Mouse (Mus musculus) kidney, postnatal 25 days (tissue): ENCODE measurements around the gene Hmcn1.

Experiments
- DNase-seq, 2 experiments: peaks; one replicate each; pipeline ENCODE4 v3.0.0; 2021; ENCODE audit warnings: mixed read lengths in 2 of 2

Hmcn1 gene

DNA sequence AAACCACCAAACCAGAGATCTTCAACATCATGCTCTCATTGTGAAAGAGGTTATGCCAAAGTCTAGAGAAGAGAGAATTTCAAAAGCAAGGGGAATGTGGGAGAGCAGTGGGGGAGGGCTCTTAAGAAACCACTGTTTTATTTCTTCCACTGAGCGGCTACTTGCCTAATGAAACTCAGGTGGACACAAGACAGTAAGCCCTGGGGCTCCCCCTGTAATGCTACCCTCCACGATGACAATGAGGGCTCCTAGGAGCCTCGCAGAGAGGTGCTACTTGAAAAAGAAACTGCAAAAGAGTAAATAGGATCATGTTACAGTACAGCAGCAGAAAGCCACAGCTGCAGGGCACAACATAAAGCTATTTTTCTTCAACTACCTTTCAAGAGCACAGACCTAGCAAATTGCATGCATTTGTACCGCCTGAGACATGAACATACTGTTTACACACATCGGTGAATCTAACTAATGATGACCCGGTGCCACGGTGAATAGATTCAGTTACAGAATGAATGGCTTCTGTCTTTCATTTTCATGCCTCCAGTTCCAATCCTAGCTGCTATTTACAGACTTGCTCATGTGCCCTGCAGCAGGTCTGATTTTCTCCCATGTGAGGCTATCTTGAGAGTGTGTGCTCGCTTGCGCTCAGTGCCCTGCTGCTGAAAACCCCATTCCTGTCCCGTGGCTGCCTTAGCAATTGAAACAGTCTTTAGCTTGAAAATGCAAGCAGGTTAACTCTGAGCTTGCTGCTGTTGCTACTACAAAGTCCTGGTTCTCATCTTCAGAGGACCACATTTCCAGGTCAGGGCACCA is 1.3 kb downstream of the Hmcn1 start:
- no peak for DNase-seq

DNA sequence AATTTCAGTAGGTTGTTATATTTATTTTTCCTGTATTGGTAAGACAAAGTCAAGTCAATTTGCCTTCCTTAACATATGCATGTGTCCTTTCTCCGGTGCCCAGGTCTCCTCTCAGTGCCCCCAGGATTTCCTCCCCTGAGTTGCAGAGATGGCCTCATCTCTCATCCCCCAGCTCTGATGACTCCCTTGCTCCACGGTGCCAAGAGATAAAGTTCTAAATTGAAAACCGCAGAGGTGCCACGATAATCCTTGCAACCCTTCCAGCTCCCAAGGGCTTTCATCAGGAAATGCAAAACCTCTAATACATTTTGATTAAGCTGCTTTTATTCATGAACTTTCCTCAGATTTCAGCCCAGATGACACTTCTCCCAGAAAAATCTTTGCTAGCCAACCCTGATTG is 8.3 kb downstream of the Hmcn1 start:
- no peak for DNase-seq

DNA sequence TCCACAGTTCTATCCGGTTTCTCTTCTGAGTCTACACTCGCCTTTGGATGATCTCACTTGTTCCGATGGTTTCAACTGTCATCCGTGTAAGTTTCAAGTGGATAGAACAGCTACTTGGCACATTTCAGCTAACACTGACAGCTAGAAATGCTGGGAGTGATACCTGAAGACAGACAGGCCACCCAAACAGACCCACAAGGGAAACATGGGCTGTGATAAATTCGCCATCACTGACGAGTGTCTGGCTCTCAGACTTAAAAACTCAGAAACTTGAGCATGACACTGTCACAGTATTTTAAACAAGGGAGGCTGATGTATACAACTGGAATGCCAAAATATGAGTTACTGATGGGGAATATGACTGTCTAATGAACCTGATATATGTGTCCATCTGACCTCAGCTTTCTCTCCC is 9.1 kb downstream of the Hmcn1 start:
- no peak for DNase-seq

DNA sequence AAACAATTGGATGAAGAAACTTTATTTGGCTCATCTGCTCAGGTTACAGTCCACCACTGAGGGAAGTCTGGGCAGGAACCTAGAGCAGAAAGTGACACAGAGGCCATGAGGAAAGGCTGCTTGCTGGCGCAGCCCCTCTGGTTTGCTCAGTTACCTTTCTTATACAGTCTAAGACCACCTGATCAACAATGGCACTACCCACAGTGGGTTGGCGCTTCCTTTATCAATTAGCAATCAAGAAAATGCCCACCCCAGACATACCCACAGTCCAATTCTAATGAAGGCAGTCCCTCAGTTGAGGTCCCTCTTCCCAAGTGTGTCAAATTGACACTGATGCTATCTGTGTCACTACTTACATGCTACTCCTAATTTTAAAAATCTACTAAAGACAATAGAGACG is 14.6 kb downstream of the Hmcn1 start:
- no peak for DNase-seq

DNA sequence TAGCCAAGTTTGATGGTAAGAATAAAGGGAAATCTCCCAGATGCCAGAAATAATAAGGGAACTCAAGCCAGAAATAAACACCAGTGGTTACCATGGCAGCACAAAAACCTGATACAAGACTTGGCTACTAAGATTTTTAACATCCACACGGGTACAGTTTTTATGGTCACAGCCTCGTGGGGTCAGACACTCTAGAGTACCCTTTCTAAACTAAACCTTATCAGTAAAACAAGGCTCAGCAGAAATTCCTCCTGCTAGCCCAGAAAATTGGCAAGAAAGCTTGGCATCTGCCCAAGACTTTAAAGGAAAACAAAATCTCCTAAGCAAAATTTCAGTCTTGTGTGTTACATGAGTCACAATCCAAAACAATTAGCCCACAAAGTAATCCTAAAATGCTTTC is 17.0 kb downstream of the Hmcn1 start:
- peak in 1 of 2 experiments; percentile 30 for DNase-seq

DNA sequence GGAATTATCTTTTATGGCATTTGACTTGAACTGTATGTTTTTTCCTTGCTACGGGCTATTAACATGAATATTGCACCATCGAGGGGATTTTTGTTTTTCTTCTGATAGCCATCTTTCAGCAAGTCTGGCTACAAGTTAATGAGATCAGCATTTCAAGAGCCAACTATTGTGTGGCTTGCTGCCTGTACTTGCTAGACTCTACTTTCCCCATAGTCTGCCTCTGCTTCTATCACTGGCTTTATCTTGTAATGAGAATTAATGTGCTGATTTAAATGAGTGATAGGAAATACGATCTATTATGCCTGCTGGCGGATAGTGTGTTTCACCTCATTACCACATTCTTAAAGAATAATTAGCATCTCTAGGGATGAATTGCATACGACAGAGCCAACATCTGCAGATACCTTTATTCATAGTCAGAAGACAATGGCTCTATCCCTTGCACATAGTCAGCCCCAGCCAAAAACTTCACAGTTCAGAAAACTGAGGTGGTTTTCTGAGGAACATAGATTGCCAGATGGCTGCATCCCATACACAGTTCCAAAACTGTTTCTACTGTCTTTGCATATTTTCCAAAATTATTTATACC is 33.7 kb downstream of the Hmcn1 start:
- no peak for DNase-seq

DNA sequence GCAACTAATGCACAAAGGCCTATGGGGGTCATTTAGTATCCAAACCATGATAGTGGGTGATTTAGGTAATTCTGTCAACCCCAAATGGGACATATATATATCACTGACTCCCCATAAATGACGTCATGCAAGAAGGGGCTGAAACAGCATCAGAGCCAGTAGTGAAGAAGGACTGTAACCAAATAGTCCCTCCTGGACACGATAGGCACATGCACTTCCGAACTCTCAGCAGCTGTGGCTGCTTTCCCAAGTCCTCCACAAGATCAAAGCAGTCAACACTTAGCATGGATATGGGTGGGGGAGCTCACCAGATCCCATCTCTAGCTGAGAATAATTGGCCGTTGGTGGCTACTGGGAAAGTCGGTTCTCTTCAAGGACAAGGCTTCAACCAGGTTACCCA is 42.2 kb downstream of the Hmcn1 start:
- DNase-seq, result no peak

DNA sequence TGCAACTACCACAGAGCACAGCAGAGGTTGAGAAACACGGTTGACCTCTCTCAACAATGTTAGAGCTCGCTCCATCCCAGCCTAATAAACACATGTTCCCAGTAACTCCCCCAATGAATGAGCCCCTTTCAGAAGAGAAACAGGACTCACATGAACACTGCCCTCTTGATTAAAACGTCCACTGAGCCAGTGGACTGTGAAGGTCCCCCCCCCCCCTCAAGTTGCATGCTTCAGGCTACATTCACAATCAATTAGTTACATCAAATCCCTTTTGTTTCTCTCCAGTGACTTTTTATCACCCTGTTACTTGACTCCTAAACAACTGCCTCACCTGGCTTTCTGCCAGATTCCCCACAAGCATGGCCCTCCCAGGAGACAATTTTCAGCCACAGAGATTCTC is 43.2 kb downstream of the Hmcn1 start:
- DNase-seq, result peak in 1 of 2 experiments; percentile 5

DNA sequence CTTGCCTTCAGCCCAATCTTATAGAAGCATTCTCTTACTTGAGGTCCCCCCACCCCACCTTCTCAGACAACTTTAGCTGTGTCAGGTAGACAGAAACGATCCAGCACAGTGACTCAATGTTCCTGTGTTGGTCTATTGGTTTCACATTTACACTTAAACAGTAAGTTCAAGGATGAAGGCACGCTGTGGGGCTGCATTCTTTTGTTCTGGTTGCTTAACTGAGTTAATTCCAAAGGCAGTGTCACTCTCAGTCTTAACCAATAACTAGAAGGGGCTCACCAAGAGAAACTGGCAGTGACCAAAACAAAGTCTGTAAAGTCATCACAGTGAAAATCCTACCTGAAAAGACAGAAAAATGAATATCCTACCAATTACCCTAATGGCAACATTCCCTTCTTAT is 44.3 kb downstream of the Hmcn1 start:
- DNase-seq, result no peak

DNA sequence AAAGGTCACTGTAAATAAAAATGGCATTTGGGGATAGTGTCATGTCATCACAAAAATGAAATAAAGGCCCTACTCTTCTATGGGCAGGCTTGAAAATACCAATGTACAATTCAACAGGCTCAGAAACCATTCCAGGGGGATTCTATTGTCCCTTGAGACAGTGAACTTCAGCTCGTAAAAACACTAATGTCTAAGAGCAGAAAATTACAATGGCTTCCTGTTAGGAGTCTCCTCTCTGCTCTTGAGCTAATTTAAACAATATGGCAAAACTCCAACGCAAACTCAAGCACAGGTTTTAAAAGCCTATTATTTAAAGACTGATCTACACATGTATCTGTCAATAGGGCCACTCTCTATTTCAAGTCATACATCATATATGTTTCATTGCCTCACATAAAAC is 49.6 kb downstream of the Hmcn1 start:
- DNase-seq, result no peak

DNA sequence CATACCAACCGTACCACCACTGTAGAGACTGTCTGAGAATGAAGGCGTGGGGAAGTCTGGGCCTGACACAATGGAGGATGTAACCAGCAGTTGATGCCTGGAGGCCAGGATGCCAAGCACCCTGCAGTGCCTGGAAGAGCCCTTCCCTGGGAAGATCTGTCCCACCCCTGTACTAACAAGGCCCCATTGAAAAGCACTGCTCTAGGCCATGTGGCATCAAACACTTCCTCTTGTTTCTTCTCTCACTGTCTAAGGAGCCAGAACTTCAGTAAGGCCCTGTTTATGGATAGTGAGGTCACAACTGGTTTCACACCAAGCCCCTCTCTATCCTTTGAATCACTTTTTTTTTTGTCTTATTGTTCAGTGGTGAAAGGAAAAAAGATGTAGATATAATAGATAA is 51.1 kb downstream of the Hmcn1 start:
- DNase-seq, result no peak

DNA sequence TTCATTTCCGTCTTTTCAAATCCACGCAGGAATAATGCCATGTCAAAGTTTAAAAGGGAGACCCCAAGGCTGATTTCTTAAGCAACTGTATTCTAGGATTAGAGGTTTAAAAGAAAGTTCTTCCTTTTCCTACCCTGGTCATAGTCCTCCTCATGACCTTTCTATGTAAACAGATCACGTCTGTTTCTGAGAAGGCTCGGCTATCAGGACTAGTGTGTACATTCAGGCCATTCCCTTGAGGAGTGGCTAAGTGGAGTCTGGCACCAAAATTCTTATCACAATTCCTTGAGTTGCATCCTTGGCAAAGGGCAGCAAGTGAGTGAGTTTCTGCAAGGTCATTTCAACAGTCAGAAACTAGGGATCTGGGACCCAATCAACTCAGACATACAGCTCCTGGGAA is 56.4 kb downstream of the Hmcn1 start:
- no peak for DNase-seq

DNA sequence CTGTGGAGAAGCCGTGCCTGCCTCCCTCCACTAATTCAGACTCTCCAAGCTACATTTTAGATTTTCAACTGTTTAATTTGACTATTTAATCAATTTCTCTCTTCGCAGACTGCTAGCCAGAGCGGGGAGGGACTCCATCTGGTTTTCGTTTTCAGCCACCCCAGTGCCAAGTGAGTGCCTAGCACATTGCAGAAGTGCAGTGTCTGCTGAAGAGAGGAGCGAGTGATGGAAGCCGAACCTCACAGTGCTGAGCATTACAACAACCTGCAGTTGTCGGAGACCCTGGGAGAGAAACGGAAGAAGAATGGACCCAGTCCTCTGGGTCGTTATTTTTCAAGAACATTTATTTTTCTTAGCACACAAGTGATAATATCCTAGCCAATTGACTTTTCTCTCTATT is 59.6 kb downstream of the Hmcn1 start:
- DNase-seq, result no peak

DNA sequence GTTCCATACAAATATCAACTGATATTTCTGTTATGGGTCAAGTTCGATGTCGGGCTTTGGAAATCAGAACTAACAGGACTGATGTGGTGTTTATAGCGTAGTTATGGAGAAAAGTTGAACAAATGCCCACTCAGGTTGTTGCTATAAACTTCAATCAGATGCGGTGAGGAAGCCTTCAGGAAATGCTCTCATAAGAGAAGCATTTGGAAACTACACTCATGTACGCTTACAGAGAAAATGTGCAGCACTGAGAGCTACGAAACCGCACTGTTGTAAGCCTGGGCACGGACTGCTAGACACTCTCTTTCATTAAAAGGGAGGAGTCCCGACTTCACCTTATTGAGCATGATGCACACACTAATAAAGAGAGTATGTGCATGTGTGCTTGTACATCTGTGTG is 72.4 kb downstream of the Hmcn1 start:
- no peak for DNase-seq

DNA sequence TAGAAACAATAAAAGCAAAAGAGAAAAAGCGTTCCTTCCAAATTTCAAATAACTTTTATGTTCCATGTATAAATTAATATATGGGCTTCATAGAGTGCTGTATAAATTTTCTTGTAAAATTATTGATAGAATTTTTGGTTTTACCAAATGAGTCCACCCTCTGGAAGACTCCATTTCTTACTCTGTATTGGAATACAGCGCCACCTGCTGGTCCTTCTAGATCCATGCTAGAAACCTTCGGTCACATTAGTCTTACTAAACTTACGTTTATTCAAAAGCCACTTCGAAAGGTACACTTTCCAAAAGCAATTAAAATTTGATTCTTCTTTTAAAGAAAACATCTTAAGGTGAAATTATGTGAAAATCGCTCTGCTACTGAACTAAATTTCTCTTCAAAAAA is 73.0 kb downstream of the Hmcn1 start:
- DNase-seq, result peak; percentile 65 to 90

DNA sequence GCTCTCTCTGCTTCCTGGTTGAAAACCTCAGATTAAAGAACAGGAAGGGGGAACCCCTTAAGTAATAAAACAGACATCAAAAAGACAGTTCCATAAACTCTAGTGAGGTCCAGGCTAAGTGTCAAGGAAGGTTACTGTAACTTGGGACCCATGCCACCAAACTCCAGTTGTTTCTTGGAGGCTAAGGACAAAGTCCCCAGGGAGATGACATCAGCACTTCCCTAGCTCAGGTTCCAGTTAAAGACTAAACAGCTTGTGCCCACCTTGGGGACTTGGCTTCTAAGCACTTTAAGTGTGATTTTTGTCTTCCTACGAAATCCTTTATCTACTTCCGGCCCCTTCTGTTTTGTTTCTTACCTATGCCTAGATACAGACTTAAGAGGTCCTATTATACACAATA is 78.3 kb downstream of the Hmcn1 start:
- DNase-seq, result peak in 1 of 2 experiments; percentile 33

DNA sequence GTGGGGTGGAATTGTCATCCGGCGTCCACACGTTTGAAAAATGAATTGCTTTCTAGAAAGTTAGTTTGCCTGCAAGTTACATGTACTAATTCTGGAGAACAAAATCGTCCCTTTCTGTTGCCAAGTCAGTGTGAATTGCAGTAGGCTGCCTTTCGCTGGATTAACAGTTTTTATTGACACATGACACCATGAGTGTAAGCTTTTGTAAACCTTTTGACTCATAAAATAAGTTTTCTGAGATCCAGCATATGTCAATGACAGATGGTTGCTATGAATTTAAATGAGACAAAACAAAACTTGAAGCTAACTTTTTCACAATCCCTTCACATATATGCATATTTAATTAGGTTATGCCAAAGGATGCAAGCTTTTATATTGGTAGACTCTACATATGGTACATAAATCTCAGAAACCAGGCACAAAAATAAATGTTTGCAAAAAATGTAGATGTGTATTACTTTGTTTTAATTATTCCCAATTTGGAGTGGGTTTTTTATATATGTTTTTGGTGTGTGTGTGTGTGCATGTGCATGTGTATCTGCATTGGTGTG is 79.6 kb downstream of the Hmcn1 start:
- no peak for DNase-seq

DNA sequence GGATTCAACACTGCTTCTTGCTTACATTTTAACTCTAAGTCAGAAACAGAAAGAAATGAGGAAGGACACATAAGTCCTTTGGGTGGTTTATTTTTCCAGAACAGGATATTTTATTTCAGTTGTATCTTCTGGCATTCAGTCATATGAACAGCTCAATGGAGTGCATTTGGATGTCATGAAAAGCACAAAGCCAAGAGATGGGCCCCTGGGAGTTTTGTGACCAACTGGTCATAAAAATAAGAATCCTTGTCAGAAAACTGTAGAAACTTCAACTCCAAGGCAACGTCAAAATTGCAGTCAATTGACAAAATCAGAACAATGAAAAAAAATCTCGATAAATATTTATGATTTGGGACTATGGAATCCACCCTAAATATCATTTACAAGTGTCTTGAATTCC is 83.6 kb downstream of the Hmcn1 start:
- no peak for DNase-seq

DNA sequence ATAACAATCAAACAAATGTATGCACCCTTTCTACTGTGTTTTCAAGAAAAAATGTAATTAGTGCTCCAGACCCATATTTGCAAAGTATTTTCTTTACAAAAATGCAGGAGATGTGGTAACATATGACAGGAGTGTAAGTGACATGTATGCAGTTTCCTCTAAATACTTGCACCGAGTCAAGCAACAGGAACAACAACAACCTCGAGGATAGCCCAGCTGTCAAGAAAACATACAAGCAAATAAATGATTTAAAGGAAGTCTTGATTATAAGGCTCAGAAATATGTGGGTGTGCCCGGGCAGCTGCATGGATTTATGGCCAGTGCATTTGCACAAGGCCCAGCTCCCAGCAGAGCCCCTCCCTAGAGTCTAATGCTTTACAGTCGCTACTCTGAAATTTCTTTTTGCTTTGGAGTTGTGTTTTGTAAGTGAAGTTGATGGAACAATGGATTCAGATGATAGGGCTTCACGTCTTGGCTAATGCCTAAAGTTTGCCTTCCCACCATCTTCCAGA is 99.5 kb downstream of the Hmcn1 start:
- no peak for DNase-seq

DNA sequence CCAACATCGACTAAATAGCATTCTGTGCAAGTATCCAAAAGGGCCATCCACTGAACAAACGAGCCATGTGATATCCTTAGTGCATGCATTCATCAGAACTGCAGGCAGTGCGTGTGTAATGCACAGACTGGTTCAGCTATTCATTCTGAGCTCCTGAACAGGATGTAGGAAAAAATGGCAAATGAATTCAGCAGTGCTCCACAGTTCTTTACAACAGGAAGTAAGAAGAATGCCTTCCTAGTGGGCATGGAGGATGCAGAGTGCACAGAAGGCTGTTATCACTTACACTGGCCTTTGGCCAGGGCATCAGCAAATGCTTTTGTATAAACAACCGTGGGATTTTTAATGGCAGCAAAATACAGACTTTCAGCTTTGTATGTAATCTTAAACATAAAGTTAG is 103.2 kb downstream of the Hmcn1 start:
- DNase-seq, result no peak

DNA sequence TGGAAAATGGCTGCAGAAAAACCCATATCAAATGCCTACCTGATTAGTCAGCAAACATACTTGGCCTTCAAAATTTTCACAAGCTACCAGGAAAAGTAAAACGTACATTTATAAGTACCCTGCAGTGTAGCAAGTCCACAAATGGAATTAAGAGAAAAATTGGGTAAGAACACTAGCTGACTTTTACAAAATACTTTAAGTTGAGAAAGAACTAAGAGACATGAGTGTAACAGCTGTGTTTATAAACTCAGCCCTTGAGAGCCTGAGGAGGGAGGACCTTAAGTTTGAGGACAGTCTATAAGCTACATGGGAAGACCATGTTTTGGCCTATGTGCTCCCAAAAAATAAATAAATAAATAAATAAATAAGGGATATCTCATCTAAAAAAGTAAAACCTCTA is 107.0 kb downstream of the Hmcn1 start:
- no peak for DNase-seq

DNA sequence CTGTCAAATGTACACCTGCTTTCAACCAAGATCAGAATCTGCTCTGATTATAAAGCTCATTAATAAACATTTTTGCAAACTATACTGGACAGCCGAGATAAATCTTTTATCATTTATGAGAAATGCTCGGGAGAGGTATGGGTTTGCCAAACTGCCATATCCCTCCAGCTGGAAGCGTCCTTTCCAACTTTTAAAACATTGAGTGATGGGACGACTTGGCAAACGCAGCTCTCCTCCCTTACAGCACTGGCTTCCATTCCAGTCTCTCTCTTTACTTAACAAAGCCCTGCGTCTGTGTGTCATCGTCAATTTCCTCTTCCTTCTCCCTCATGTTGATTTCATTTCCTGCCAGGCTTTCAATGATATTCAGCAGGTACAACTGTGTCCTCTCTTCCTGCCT is 114.8 kb downstream of the Hmcn1 start:
- DNase-seq, result no peak

DNA sequence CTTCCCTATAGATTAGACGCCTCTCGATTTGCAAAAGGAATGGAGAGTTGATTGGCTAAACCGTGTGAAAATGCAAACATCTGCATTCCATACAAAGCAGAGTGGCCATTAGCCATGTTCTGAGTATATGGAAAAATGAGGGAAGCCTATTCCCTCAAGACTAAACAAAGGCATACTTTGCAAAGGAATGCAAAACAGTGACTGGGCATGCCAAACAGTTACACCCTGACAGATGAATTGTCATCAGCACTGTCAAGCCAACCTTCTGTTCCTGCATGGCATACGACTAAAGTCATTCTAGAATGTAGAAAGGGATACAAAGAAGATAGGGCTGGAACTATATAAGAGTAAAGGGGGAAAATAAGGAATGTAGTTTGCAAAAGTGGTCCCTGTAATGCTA is 115.3 kb downstream of the Hmcn1 start:
- DNase-seq, result no peak

DNA sequence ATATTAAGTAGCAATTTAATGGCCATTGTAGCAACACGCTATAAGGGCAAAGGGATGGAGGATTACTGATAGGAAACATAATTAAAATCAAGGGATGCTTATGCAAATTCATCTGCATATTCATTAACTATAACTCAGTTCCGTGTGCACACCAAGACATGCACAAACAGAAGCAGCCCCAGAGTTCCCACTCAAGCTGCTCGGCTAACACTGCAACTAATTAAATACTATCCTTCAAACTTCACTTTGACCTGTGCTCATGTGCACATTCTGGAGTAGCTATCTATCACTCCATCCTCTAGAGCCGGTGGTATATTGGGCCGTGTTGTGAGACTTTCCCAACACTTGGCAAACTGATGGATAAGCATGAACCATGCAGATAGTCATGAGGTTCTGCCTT is 119.2 kb downstream of the Hmcn1 start:
- no peak for DNase-seq
